Mouse (Mus musculus) lung, postnatal 10 days (tissue): ENCODE measurements at regions not wholly inside any gene's neighbourhood (a gene's known extent, or its start where the extent isn't known, plus 50 kb on each side); places are given as distances from the start of the nearest gene placed in this dataset.

ENCODE experiments used
- DNase-seq: peaks from one replicate; pipeline ENCODE4 v3.0.0; 2021

GRCm38 (mm10) chr3:60417001-60417400 lies 55.6 kb upstream of the Mbnl1 start:
- no peak for DNase-seq

- no peak for DNase-seq
These were observed 54.0 kb upstream of the Mbnl1 start for GRCm38 (mm10) chr3:60418652-60419051.

- no peak for DNase-seq
These were observed 53.4 kb upstream of the Mbnl1 start for GRCm38 (mm10) chr3:60419216-60419615.
